Mouse (Mus musculus) G1E-ER4 (cell line): Measurements from ENCODE around the gene Col5a1. TPM values are rescaled to one million over a fixed set of nuclear protein-coding genes. Genes with fewer than 3 reads are reported as not detected.

Experiments
- GATA1 ChIP-seq: IDR thresholded peaks from one replicate; pipeline ENCODE4 v1.8.0; 2012; ENCODE audit warnings: low read length, inconsistent platforms
- polyA plus RNA-seq: library from polyadenylated mRNA; stranded (reverse); fragments of >175 nt; gene quantifications from 2 replicates; pipeline ENCODE4 v1.2.3, GENCODE M21; 2012

Gene Col5a1
- polyA plus RNA-seq, 1 experiment, result 8.4 TPM

- TF ChIP-seq GATA1, result no peak
Observed at GRCm38 (mm10) chr2:28063711-28064338, 177.6 kb downstream of the Col5a1 start.

- peak; percentile 72 for TF ChIP-seq GATA1
Observed at GRCm38 (mm10) chr2:28064339-28065080, 178.3 kb downstream of the Col5a1 start.

GRCm38 (mm10) chr2:28065081-28065651, 178.9 kb downstream of the Col5a1 start:
- TF ChIP-seq GATA1, result no peak

- TF ChIP-seq GATA1, result no peak
Observed at GRCm38 (mm10) chr2:28066686-28067085, 180.5 kb downstream of the Col5a1 start.

- no peak for TF ChIP-seq GATA1
Observed at GRCm38 (mm10) chr2:28067175-28067574, 180.9 kb downstream of the Col5a1 start.

- TF ChIP-seq GATA1, result no peak
Observed at GRCm38 (mm10) chr2:28067821-28068536, 181.8 kb downstream of the Col5a1 start.

- no peak for TF ChIP-seq GATA1
Observed at GRCm38 (mm10) chr2:28068537-28068878, 182.3 kb downstream of the Col5a1 start.

- TF ChIP-seq GATA1, result no peak
Observed at GRCm38 (mm10) chr2:28075616-28076187, 189.5 kb downstream of the Col5a1 start.

- no peak for TF ChIP-seq GATA1
Observed at GRCm38 (mm10) chr2:28084768-28085167, 198.5 kb downstream of the Col5a1 start, which contains the start of gene Fcnb. Gene Fcnb, minus strand, starts transcription at chr2:28084885.

GRCm38 (mm10) chr2:28086112-28086511, 199.9 kb downstream of the Col5a1 start:
- no peak for TF ChIP-seq GATA1

- TF ChIP-seq GATA1, result no peak
Observed at GRCm38 (mm10) chr2:28089095-28089494, 202.9 kb downstream of the Col5a1 start.

Other genes with a start within 250 kb of the Col5a1 start
- gene Rxra, start 210.0 kb upstream of the Col5a1 start, polyA plus RNA-seq, result 0.16 and 0.28 TPM in 2 replicates
- gene Fcnb, start 198.5 kb downstream of the Col5a1 start, polyA plus RNA-seq, result not detected in 2 replicates